Mouse (Mus musculus) erythroblast, embryonic 14.5 days (primary cell): ENCODE measurements around the gene Fmn2. TPM values are rescaled to one million over a fixed set of nuclear protein-coding genes. Genes with fewer than 3 reads are reported as not detected.

ENCODE experiments used
- H3K27me3 ChIP-seq: 2 replicates; pipeline ENCODE4 v1.6.1; 2012; ENCODE audit warnings: inconsistent platforms; ENCODE audit not compliant: control insufficient read depth
- H3K36me3 ChIP-seq: 2 replicates; pipeline ENCODE4 v1.6.1; 2012; ENCODE audit warnings: mild to moderate bottlenecking, inconsistent platforms; ENCODE audit not compliant: control insufficient read depth
- H3K4me1 ChIP-seq: 2 replicates; pipeline ENCODE4 v1.6.1; 2012; ENCODE audit warnings: inconsistent platforms; ENCODE audit not compliant: control insufficient read depth
- H3K4me3 ChIP-seq: replicated peaks from 2 replicates; pipeline ENCODE3; 2012; ENCODE audit warnings: moderate library complexity, mild to moderate bottlenecking, inconsistent platforms
- H3K9me3 ChIP-seq: 2 replicates; pipeline ENCODE4 v1.6.1; 2012; ENCODE audit warnings: low read length, inconsistent platforms, mixed read lengths; ENCODE audit not compliant: control insufficient read depth
- GATA1 ChIP-seq: IDR thresholded peaks from 2 replicates; pipeline ENCODE4 v1.6.1; 2012; ENCODE audit warnings: low read length, inconsistent platforms, mixed read lengths
- TAL1 ChIP-seq: IDR thresholded peaks from 3 replicates; pipeline ENCODE4 v1.6.1; 2012; ENCODE audit warnings: low read length, inconsistent platforms, mixed read lengths
- polyA plus RNA-seq: library from polyadenylated mRNA; stranded (reverse); fragments of >175 nt; gene quantifications from 2 replicates; pipeline ENCODE4 v1.2.3, GENCODE M21; 2012

The Fmn2 gene
- polyA plus RNA-seq, 1 experiment, result 0.02 TPM

DNA sequence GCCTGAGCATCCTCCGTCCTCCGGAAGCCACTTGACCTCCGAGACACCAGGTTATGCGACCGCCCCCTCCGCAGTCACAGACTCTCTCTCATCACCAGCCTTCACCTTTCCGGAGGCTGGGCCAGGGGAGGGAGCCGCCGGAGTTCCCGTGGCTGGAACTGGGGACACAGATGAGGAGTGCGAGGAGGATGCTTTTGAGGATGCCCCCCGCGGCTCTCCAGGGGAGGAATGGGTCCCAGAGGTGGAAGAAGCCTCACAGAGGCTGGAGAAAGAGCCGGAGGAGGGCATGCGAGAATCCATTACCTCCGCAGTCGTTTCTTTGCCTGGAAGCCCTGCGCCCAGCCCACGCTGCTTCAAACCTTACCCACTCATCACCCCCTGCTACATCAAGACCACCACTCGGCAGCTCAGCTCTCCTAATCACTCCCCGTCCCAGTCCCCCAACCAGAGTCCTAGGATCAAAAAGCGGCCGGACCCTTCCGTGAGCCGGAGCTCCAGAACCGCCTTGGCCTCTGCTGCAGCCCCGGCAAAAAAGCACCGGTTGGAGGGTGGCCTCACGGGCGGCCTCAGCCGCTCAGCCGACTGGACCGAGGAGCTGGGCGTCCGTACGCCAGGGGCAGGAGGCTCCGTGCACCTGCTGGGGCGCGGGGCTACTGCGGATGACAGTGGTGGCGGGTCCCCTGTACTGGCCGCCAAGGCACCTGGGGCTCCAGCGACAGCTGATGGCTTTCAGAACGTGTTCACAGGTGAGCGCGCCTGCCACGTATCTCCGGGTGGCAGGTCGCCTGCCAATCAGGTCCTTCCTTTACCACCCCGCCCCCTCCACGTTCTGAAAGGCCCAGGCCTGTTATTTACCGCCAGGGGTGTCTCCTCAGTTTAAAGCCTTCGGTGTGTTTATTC is 1.5 kb downstream of the Fmn2 start:
- Histone ChIP-seq H3K27me3 (peaks cover 45% of the 10 kb centered on the region), H3K4me3 (no peak overlapping the region), H3K4me1 (peaks cover 9% of the 10 kb centered on the region), H3K36me3 (no peaks in the 10 kb centered on the region), H3K9me3 (peaks cover 3% of the 10 kb centered on the region; the same call in 1 of the 2 replicates)
- TF ChIP-seq GATA1, result no peak
- no peak for TF ChIP-seq TAL1

DNA sequence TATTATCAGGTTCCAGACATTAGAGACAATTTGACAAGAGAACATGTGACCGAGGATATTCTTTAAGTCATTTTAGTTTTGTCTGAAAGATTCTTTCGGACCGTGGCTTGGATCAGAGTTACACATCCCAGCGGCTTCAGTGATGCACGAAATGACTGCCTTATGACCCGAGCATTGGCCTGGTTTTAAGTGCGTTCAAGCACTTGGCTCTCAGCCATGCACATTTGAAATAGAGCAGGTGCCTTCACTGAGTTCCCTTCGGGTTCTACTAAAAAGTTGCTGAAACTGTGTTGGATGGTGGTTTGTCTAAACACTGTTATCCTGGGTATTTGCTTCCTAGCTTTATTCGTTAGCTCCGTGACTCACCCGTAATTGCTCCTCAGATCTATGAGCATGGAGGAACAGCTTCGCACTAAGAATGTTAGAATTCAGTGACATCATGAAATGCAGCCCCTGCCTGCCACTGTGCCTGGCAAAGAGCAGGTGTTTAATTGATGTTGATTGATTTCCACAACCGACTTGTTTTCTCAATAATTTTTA is 7.0 kb downstream of the Fmn2 start:
- H3K9me3 ChIP-seq, result no peaks in the 10 kb centered on the region
- TF ChIP-seq TAL1 (no peak), GATA1 (no peak)

DNA sequence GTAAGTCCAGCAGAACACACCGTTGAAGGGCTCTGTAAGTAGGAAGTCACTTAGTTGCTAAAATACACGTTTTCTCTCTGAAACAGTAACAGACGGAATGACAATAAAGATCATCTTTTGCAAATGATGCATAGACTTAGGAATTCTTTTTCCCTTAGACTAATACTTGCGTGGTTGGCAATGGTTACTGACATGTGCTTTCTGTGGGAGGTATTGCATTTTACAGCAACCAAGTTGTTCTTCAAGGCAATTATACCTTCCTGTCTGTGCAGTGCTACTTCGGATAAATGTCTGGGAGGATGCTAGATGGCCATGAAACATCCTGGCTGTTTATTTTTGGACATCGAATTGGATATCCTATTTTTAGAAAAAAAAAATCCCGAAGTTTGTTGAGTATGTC is 11.8 kb downstream of the Fmn2 start:
- TF ChIP-seq GATA1 (no peak), TAL1 (no peak)
- Histone ChIP-seq H3K4me3 (no peak overlapping the region), H3K27me3 (no peaks in the 10 kb centered on the region), H3K4me1 (no peaks in the 10 kb centered on the region), H3K36me3 (no peaks in the 10 kb centered on the region), H3K9me3 (no peaks in the 10 kb centered on the region)

More for the DNA sequence above, 7.0 kb downstream of the Fmn2 start:
- peaks cover 10% of the 10 kb centered on the region for H3K27me3 ChIP-seq
- H3K4me1 ChIP-seq, result no peaks in the 10 kb centered on the region
- H3K36me3 ChIP-seq, result no peaks in the 10 kb centered on the region
- H3K4me3 ChIP-seq, result no peak overlapping the region

DNA sequence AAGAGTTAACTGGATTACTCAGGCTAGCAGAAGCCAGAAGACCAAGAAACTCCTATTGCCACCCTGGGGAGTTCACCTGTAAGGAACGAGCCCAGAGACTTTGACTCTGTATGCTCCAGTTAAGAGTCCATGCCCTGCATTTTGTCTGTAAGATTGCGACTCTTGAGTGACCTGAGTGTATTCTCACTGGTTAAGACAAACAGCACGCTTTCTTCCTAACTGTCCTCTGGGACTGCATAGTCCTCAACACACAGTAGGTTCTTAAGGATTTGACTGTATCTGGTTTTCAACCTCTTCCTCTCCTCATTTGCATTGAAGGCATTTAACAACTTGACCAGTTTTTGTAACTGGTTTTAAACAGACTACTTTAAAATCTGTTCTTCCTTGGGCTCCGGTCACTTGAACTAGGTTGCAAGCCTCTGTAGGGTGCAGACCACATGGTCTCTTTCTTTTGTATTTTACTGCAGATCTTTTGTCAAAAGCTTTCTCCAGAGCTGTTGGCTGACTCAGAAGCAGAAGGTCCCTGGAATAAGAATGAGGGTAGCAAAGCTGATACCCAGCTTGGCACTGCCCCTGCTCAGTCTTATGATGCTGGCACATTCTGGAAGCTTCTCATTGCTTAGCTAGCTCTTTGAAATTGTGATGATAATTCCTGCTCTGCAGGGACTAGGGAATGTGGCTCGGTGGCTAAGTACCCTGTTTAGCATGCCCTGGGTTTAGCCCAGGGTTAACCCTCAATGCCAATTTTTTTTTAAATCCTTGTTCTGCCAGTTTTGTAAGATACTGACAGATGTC is 20.5 kb downstream of the Fmn2 start:
- no peak for TF ChIP-seq GATA1
- no peak for TF ChIP-seq TAL1
- H3K4me3 ChIP-seq, result no peak overlapping the region
- no peaks in the 10 kb centered on the region for H3K9me3 ChIP-seq
- H3K36me3 ChIP-seq, result no peaks in the 10 kb centered on the region
- no peaks in the 10 kb centered on the region for H3K27me3 ChIP-seq
- no peaks in the 10 kb centered on the region for H3K4me1 ChIP-seq

DNA sequence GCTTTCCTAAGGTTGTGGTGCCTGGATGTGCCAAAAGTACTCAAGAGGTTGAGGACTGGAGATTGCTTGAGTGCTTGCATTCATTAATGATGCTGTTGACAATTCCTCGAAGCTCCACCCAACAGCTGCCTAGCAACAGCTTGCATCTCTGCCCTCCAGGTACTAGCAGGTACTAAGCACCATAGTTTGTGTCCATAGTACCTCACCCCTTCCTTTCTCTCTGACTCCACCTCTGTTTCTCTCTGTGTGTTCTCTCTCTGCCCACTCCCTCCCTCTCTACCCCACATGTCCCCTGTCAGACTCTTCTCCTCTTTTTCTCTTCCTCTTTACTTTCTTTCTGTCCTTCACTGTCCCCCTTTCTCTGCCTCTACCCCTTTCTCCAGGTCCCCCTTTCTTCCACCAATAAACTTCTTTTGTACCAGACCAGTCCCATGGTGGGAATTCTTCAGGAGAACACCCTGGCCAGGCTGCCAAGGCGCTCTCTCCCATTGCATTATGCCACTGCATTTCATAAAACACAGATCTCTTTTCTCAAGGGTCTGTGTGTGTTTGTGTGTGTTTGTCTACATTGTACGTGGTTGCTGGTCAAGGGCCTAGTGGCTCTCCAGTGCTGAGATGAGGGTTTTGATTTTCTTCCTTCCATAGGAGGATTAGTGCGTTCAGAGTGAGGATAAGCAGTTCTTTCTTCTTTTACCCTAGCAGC is 21.3 kb downstream of the Fmn2 start:
- no peak overlapping the region for H3K4me3 ChIP-seq
- H3K9me3 ChIP-seq, result no peaks in the 10 kb centered on the region
- TF ChIP-seq TAL1 (no peak), GATA1 (no peak)
- no peaks in the 10 kb centered on the region for H3K4me1 ChIP-seq
- no peaks in the 10 kb centered on the region for H3K27me3 ChIP-seq
- no peaks in the 10 kb centered on the region for H3K36me3 ChIP-seq

DNA sequence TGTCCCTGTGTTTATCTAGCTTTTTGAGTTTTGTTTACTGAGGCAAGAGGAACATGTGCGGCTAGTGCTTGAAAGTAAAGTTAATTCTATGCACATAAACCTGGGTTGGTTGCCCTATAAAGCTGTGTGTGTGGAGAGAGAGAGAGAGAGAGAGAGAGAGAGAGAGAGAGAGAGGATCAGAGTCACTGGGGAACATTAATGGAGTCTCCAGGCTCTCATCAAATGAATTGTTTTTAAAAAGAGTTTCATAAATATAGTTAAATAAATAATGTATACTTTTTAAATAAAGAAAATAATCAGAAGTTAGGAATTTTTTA is 21.8 kb downstream of the Fmn2 start:
- Histone ChIP-seq H3K4me1 (no peaks in the 10 kb centered on the region), H3K27me3 (no peaks in the 10 kb centered on the region), H3K9me3 (no peaks in the 10 kb centered on the region), H3K4me3 (no peak overlapping the region), H3K36me3 (no peaks in the 10 kb centered on the region)
- TF ChIP-seq TAL1 (no peak), GATA1 (no peak)

DNA sequence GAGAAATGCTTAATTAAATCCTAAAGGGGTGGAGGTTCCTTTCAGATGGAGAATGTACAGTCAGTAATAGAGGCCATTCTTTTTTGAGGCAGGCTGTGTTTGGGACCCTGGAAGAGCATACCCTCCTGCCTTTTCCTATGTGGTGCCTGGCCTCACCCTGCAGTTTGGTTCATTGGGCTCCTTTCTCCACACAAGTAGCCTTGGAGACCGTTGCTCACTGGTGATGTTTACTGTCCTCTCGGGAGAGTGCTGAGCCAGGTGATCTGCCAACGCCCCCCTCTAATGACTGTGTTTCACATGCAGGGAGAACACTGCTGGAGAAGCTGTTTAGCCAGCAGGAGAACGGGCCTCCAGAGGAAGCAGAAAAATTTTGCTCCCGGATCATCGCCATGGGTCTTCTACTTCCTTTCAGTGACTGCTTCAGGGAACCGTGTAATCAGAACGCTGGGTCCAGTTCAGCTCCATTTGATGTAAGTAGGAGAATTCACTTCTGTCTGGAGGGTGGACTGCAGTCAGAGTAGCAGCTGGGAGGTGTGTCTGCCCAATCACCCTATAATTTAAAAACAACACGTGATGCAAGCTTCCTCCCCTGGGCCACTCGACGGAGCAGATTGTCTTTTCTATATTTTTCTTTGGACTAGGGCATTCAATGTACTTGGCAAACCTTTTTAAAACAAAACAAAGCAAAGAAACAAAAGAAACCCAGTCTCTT is 35.3 kb downstream of the Fmn2 start:
- TF ChIP-seq GATA1 (no peak), TAL1 (no peak)
- peaks cover 4% of the 10 kb centered on the region for H3K4me1 ChIP-seq
- no peaks in the 10 kb centered on the region for H3K27me3 ChIP-seq
- no peak overlapping the region for H3K4me3 ChIP-seq
- H3K36me3 ChIP-seq, result no peaks in the 10 kb centered on the region
- no peaks in the 10 kb centered on the region for H3K9me3 ChIP-seq

DNA sequence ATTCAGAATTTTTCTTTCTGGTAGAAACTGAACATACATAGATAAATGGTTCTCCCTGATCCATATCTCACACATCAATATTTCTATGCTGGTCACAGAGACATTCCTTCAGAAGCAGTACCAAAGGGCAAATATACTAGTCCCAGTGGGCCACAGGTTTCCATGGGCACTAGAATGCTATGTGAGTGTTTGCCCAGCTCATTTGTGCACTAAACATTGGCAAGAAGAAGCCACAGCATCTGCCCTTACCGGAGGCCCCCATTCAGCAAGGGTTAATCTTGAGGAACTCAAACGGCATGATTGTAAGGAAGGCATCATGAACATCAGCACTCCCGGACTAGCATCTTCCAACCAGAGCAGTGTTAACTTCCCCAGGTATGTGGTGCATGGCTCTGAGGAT is 35.9 kb downstream of the Fmn2 start:
- peaks cover 4% of the 10 kb centered on the region for H3K4me1 ChIP-seq
- no peak for TF ChIP-seq TAL1
- no peak for TF ChIP-seq GATA1
- H3K9me3 ChIP-seq, result no peaks in the 10 kb centered on the region
- no peaks in the 10 kb centered on the region for H3K27me3 ChIP-seq
- H3K36me3 ChIP-seq, result no peaks in the 10 kb centered on the region
- no peak overlapping the region for H3K4me3 ChIP-seq
